Mouse (Mus musculus): ENCODE data around the gene Tmem178b. TPM values are rescaled to one million over a fixed set of nuclear protein-coding genes. Genes with fewer than 3 reads are reported as not detected.

Tmem178b gene
- total RNA-seq, 2 experiments from 2014 or later = 249 to 268 TPM

- Histone ChIP-seq H3K27ac (no peak overlapping the region), H3K4me3 (no peak overlapping the region)
- intact Hi-C loops (cut with DNase I) = no loop called here
- TF ChIP-seq CTCF (IDR thresholded peaks at IDR 0.05) = no peak
- no peak for DNase-seq (ENCODE audit: extremely low spot score in 1 of 2, low spot score in 2 of 2)
Observed at GRCm38 (mm10) chr6:40247398-40247946, 374.4 kb downstream of the Tmem178b start.

DNA sequence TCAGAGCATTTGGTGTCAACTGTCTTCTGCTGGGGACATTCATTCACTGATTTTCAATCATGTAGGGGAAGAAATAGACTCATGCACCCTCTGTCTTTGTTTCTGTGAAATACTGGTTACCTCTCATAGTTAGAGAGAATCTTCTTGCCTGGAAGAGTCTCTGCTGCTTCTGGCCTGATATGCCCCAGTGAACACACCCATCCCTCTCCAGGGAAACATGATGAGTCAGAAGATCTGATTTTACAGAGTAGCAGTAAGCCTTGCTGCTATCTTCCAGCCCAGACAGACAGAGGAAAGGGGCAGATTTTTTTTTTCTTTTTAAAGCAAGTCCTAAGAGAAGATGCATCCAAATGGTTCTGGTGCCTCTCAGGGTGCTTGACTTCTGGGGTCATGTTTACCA, 376.9 kb downstream of the Tmem178b start:
- intact Hi-C loops (cut with DNase I) = no loop called here
- TF ChIP-seq CTCF (IDR thresholded peaks at IDR 0.05) = no peak; the same call in 1 of the 2 replicates

DNA sequence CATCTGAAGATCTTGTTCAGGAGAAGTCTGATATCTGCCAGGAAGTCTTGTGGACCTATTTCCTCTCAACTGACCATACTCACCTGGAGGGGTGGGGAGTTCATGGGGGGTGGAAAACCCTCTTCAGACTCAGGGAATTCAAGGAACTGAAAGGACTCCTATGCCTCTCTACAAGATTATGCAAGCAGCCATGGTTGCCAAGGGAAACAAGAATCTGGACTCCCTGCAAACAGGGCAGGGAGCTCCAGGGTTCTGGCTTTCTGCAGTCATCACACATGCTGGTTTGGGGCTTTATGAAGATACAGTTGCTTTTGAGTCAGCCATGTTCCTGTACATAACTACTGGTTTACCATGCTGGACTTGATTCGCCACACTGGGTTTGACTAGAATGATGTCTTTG, 390.6 kb downstream of the Tmem178b start:
- intact Hi-C loops (cut with DNase I) = no loop called here
- Histone ChIP-seq H3K27ac (no peak overlapping the region), H3K4me3 (no peak overlapping the region)
- no peak for TF ChIP-seq CTCF (IDR thresholded peaks at IDR 0.05)
- DNase-seq (ENCODE audit: extremely low spot score in 1 of 2, low spot score in 2 of 2) = no peak

More for the DNA sequence above, 376.9 kb downstream of the Tmem178b start:
- Histone ChIP-seq H3K27ac (no peak overlapping the region), H3K4me3 (no peak overlapping the region)
- DNase-seq (ENCODE audit: extremely low spot score in 1 of 2, low spot score in 2 of 2) = no peak

- TF ChIP-seq CTCF (IDR thresholded peaks at IDR 0.05) = no peak
- DNase-seq (ENCODE audit: extremely low spot score in 1 of 2, low spot score in 2 of 2) = no peak
- intact Hi-C loops (cut with DNase I) = loop anchor here (5.0 kb wide), 1 partner anchor 248 kb away; no protein-coding TSS in a partner anchor
- Histone ChIP-seq H3K27ac (no peak overlapping the region), H3K4me3 (no peak overlapping the region)
Observed at GRCm38 (mm10) chr6:40300707-40301106, 427.6 kb downstream of the Tmem178b start.

DNA sequence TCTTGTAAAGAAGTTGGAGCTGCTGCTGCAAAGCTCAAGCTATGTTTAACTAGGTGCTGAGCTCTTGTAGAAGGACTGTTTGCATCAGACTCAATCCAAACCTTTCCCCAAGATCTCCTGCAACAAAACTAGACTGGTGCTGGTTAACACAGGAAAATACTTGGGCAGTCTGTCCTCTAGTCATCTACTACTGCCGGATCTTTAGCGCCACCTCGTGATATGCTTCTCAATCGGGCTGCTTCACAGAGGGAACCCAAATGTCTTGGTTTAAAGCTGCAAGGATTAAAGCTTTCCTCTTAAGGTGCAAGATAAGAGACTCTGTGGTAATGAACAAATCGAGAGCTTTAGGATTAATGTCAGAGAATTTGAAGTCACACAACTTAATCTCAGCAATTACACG, 430.3 kb downstream of the Tmem178b start:
- peak; percentile 78 to 79 for DNase-seq (ENCODE audit: extremely low spot score in 1 of 2, low spot score in 2 of 2)
- Histone ChIP-seq H3K27ac (no peak overlapping the region), H3K4me3 (no peak overlapping the region)
- peak; percentile 75 for TF ChIP-seq CTCF (IDR thresholded peaks at IDR 0.05)
- intact Hi-C loops (cut with DNase I) = loop anchor here (1.0 to 5.0 kb wide), 3 partner anchors 67 to 433 kb away; no protein-coding TSS in a partner anchor

Other genes starting within 250 kb of the Tmem178b start
- 100 to 1,000 TPM; 119 to 123 TPM for gene Braf, start 147.8 kb upstream of the Tmem178b start, total RNA-seq (2021)
- 100 to 1,000 TPM in 1 of 2 experiments, 10 to 100 TPM in 1; 91.5 to 104 TPM for gene Mrps33, start 62.3 kb upstream of the Tmem178b start, total RNA-seq (2021)

Data from left cerebral cortex, adult 2 months (tissue).